Mouse (Mus musculus): Measurements from ENCODE around the gene Ndufb4.

DNA sequence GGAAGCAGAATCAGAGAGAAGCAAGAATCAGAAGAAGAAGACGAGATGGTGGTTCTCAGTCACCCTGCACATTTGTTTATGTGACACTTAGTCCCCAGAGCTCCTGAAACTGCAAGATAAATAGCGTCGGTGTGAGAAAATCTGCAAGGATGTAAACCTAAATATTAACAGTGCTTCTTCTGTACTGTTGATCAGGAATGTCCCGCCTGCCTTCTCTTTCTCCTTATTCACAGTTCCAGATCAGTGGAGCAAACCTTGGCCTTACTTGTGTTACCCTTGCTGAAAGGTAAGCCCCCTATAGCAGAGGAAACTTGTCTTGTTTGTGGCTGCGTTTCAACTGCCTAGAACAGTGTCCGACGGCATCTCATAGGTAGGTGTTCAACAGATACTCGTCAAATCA, 23.3 kb upstream of the Ndufb4 start:
- TF ChIP-seq CTCF (IDR thresholded peaks at IDR 0.05; ENCODE audit: low read depth) (no peak), EP300 (IDR thresholded peaks at IDR 0.05; ENCODE audit: low read depth) (no peak)

Measured in heart, postnatal 0 days (tissue).